Mouse (Mus musculus): ENCODE data around the gene Ybx3. TPM values are rescaled to one million over a fixed set of nuclear protein-coding genes. Genes with fewer than 3 reads are reported as not detected.

Gene Ybx3
- total RNA-seq, 1 experiment from 2014 or later = 194 TPM

DNA sequence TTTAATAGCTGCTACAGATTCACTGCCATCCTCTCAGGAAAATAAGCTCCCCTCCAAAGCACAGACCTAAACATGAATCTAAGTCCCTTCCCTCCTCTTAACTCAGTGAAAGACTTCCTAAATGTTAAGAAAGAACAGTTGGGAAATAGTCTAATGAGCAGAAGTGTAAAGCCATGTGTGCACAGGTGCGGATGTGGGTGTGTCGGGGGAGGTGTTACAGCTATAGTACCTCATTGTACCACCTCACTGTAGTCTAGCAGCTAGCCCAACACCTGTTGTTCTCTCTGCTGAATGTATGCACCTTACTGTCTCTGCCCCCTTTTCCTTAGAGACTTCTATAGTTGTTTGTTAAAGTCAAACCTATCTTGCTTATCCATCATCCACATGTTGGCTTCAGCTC is 61.2 kb downstream of the Ybx3 start:
- DNase-seq = no peak

- DNase-seq = no peak
Measured at GRCm38 (mm10) chr6:131321854-131322639, 66.2 kb downstream of the Ybx3 start.

DNA sequence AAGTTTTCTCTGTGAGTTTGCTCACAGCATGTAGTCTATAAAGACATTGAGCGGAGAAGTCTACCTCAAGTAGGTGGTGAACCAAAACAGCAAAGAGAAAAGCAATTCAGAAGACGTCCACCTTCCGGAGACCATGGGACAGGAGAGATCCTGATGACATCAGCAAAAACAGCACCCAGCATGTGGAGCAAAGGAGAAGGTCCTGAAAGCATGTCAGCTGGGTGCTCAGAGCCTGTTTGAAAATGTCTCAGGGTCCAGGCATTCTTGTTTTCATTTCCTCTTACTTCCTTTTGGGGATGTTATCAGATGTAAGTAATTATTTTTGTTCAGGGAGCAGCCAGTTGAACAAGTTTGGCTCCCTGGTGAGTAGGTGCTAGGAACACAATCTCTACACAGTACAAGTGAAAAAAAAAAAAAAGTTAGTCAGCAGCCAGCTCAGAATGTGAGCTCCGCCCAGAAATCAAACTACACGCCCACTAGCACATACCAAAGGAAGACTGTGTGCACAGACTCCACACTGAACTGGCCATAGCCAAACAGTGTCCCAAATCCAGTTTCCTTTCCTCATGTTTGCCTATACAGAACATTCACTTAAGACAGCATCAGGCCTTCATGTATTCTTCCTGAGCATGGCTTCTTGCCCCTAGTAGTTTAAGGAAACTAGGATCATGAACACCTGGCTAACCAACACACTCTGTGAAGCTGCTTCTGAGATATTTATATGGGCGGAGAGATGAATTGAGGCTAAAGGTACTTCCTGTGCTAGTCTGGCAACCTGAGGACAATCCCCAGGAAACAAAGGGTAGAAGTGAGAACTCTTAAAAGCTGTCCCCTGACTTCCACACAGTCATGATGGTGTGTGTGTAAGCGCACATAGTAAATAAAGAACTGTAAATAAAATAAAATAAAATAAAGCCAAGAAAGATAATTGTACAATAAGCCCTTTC is 71.8 kb downstream of the Ybx3 start:
- DNase-seq = no peak

Other genes starting within 250 kb of the Ybx3 start
- 1.4 and 1.6 TPM in 2 replicates for gene Klra2, start 141.1 kb downstream of the Ybx3 start, total RNA-seq (2021)
- gene Magohb, start 95.2 kb downstream of the Ybx3 start, total RNA-seq (2021) = 11.0 and 12.3 TPM in 2 replicates
- gene Styk1, start 34.9 kb downstream of the Ybx3 start, total RNA-seq (2021) = 0.73 TPM in 1 of 2 replicates, not detected in the other
- not detected in 2 replicates for gene 5430401F13Rik, start 97.9 kb upstream of the Ybx3 start, total RNA-seq (2021)
- gene Gm6619, start 97.9 kb upstream of the Ybx3 start, total RNA-seq (2021) = not detected in 2 replicates
- gene Tas2r130, start 242.4 kb upstream of the Ybx3 start, total RNA-seq (2021) = not detected in 2 replicates